Mouse (Mus musculus) lung, embryonic 16.5 days (tissue): ENCODE measurements around the gene Tm9sf3. TPM values are rescaled to one million over a fixed set of nuclear protein-coding genes. Genes with fewer than 3 reads are reported as not detected.

Experiments used
- ATAC-seq: fragments of 200-750 bp; cut with Nextera tagmentation; 2 replicates; pipeline ENCODE4 v1.8.0; 2017; ENCODE audit warnings: low read depth, mild to moderate bottlenecking, moderate library complexity
- H3K27ac ChIP-seq: fragments of 300-500 bp; sonication (generic); 2 replicates; pipeline ENCODE4 v1.5.1; 2014; ENCODE audit warnings: mild to moderate bottlenecking, control low read depth, low read length
- H3K27me3 ChIP-seq: fragments of 300-500 bp; sonication (generic); 2 replicates; pipeline ENCODE4 v1.6.1; 2014; ENCODE audit warnings: low read depth, low read length, mixed read lengths; ENCODE audit not compliant: control insufficient read depth, insufficient read depth
- H3K36me3 ChIP-seq: fragments of 300-500 bp; sonication (generic); 2 replicates; pipeline ENCODE4 v1.6.1; 2014; ENCODE audit warnings: low read length; ENCODE audit not compliant: control insufficient read depth, insufficient read depth
- H3K4me1 ChIP-seq: fragments of 300-500 bp; sonication (generic); replicated peaks from 2 replicates; pipeline ENCODE4 v1.6.1; 2014; ENCODE audit warnings: low read length, mixed read lengths; ENCODE audit not compliant: control insufficient read depth, insufficient read depth
- H3K4me2 ChIP-seq: fragments of 300-500 bp; sonication (generic); 2 replicates; pipeline ENCODE4 v1.6.1; 2014; ENCODE audit warnings: low read depth, low read length, control low read depth
- H3K4me3 ChIP-seq: fragments of 300-500 bp; sonication (generic); 2 replicates; pipeline ENCODE4 v1.5.1; 2014; ENCODE audit warnings: mild to moderate bottlenecking, low read length, control low read depth
- H3K9ac ChIP-seq: fragments of 300-500 bp; sonication (generic); 2 replicates; pipeline ENCODE4 v1.6.1; 2014; ENCODE audit warnings: low read length, control low read depth
- H3K9me3 ChIP-seq: fragments of 300-500 bp; sonication (generic); 2 replicates; pipeline ENCODE4 v1.6.1; 2016; ENCODE audit warnings: low read length; ENCODE audit not compliant: control insufficient read depth
- WGBS: fragments of 180-500 bp; shearing (Covaris S2); extraction: QIAGEN DNeasy Blood & Tissue Kit; methylation state at CpG from one replicate; pipeline ENCODE4 v1.1.7; 2014; 5-methylcytosine and 5-hydroxymethylcytosine counted together
- polyA plus RNA-seq: library from polyadenylated mRNA; unstranded; fragments of >200 nt; fragmentation: Nextera tagmentation; extraction: Ambion mirVana; gene quantifications from 2 replicates; pipeline ENCODE4 v1.2.1, GENCODE M21; 2015

The Tm9sf3 gene
- polyA plus RNA-seq, 1 experiment from 2014 or later = 135 TPM

- 22% methylated on average over 4 of the region's 4 CpGs for WGBS
- no peaks in the 10 kb centered on the region; the same call in 1 of the 2 replicates for H3K4me1 ChIP-seq
- no peak overlapping the region for H3K4me3 ChIP-seq
- H3K9ac ChIP-seq = no peak overlapping the region
- ATAC-seq = peak; percentile 56; the same call in 1 of the 2 replicates
- peaks cover 8% of the 10 kb centered on the region; the same call in 1 of the 2 replicates for H3K36me3 ChIP-seq
- H3K9me3 ChIP-seq = no peaks in the 10 kb centered on the region
- H3K27ac ChIP-seq = 0 out of 2 replicates have a peak overlapping the region, but pooled peaks have one; percentile 28
- H3K4me2 ChIP-seq = no peak overlapping the region
- H3K27me3 ChIP-seq = no peaks in the 10 kb centered on the region
Measured at GRCm38 (mm10) chr19:41248968-41249367, 14.8 kb downstream of the Tm9sf3 start.

GRCm38 (mm10) chr19:41248271-41248670 is 15.5 kb downstream of the Tm9sf3 start:
- peaks cover 10% of the 10 kb centered on the region for H3K36me3 ChIP-seq
- no peak for ATAC-seq
- no peaks in the 10 kb centered on the region for H3K27me3 ChIP-seq
- no peaks in the 10 kb centered on the region for H3K9me3 ChIP-seq
- WGBS = 92% methylated on average over 3 of the region's 3 CpGs
- no peak overlapping the region for H3K4me2 ChIP-seq
- no peak overlapping the region for H3K27ac ChIP-seq
- H3K9ac ChIP-seq = no peak overlapping the region
- no peak overlapping the region for H3K4me3 ChIP-seq
- no peaks in the 10 kb centered on the region; the same call in 1 of the 2 replicates for H3K4me1 ChIP-seq

- Histone ChIP-seq H3K4me2 (no peak overlapping the region), H3K27me3 (no peaks in the 10 kb centered on the region), H3K36me3 (peaks cover 16% of the 10 kb centered on the region), H3K27ac (no peak overlapping the region), H3K9ac (no peak overlapping the region), H3K4me3 (no peak overlapping the region), H3K4me1 (no peaks in the 10 kb centered on the region; the same call in 1 of the 2 replicates), H3K9me3 (no peaks in the 10 kb centered on the region)
- no peak for ATAC-seq
- 79% methylated on average over 4 of the region's 4 CpGs for WGBS
Measured at GRCm38 (mm10) chr19:41246271-41246670, 17.5 kb downstream of the Tm9sf3 start.

- no peak overlapping the region for H3K9ac ChIP-seq
- no peak for ATAC-seq
- no peak overlapping the region for H3K27ac ChIP-seq
- H3K4me2 ChIP-seq = no peak overlapping the region
- H3K4me3 ChIP-seq = no peak overlapping the region
- H3K27me3 ChIP-seq = no peaks in the 10 kb centered on the region
- 61% methylated on average over 6 of the region's 6 CpGs for WGBS
- H3K4me1 ChIP-seq = no peaks in the 10 kb centered on the region
- no peaks in the 10 kb centered on the region for H3K9me3 ChIP-seq
- H3K36me3 ChIP-seq = peaks cover 24% of the 10 kb centered on the region
Measured at GRCm38 (mm10) chr19:41244581-41244980, 19.2 kb downstream of the Tm9sf3 start.

GRCm38 (mm10) chr19:41241997-41242396 is 21.8 kb downstream of the Tm9sf3 start:
- Histone ChIP-seq H3K4me2 (no peak overlapping the region), H3K27me3 (no peaks in the 10 kb centered on the region), H3K36me3 (peaks cover 29% of the 10 kb centered on the region), H3K4me3 (no peak overlapping the region), H3K27ac (no peak overlapping the region), H3K4me1 (no peaks in the 10 kb centered on the region), H3K9ac (no peak overlapping the region), H3K9me3 (no peaks in the 10 kb centered on the region)
- WGBS = 87% methylated on average over 5 of the region's 5 CpGs
- ATAC-seq = no peak

- Histone ChIP-seq H3K4me2 (no peak overlapping the region), H3K27me3 (no peaks in the 10 kb centered on the region), H3K9me3 (no peaks in the 10 kb centered on the region), H3K36me3 (peaks cover 39% of the 10 kb centered on the region), H3K4me3 (no peak overlapping the region), H3K4me1 (no peaks in the 10 kb centered on the region), H3K9ac (no peak overlapping the region), H3K27ac (no peak overlapping the region)
- no peak for ATAC-seq
- WGBS = 88% methylated on average over 4 of the region's 4 CpGs
Measured at GRCm38 (mm10) chr19:41233698-41234097, 30.1 kb downstream of the Tm9sf3 start.

- Histone ChIP-seq H3K9ac (no peak overlapping the region), H3K27ac (no peak overlapping the region), H3K4me1 (peaks cover 18% of the 10 kb centered on the region), H3K4me3 (no peak overlapping the region), H3K36me3 (no peaks in the 10 kb centered on the region; the same call in 1 of the 2 replicates), H3K4me2 (no peak overlapping the region), H3K9me3 (no peaks in the 10 kb centered on the region), H3K27me3 (peaks cover 32% of the 10 kb centered on the region)
- ATAC-seq = no peak
- 18% methylated on average over 7 of the region's 7 CpGs for WGBS
Measured at GRCm38 (mm10) chr19:41208326-41208725, 55.5 kb downstream of the Tm9sf3 start.

- ATAC-seq = peak; percentile 98
- peak within 1 kb of the TSS; percentile 40 for H3K9ac ChIP-seq
- H3K4me3 ChIP-seq = peak within 1 kb of the TSS; percentile 44
- WGBS = under 1% methylated on average over 32 of the region's 32 CpGs
- peaks cover 32% of the 10 kb centered on the region for H3K27me3 ChIP-seq
- peaks cover 18% of the 10 kb centered on the region for H3K4me1 ChIP-seq
- H3K27ac ChIP-seq = no peak within 1 kb of the TSS
- H3K4me2 ChIP-seq = peak within 1 kb of the TSS; percentile 82
- H3K9me3 ChIP-seq = no peaks in the 10 kb centered on the region
- H3K36me3 ChIP-seq = no peaks in the 10 kb centered on the region
Measured at GRCm38 (mm10) chr19:41206811-41207344, 56.9 kb downstream of the Tm9sf3 start, which contains the start of gene Tll2. Gene Tll2 (minus strand): TSS chr19:41206835.

GRCm38 (mm10) chr19:41206041-41206810 is 57.6 kb downstream of the Tm9sf3 start:
- 1% methylated on average over 45 of the region's 46 CpGs for WGBS
- Histone ChIP-seq H3K9me3 (no peaks in the 10 kb centered on the region), H3K27me3 (peaks cover 32% of the 10 kb centered on the region), H3K36me3 (no peaks in the 10 kb centered on the region), H3K4me2 (peak overlapping the region; percentile 82), H3K4me1 (peaks cover 18% of the 10 kb centered on the region), H3K9ac (peak overlapping the region; percentile 40), H3K4me3 (peak overlapping the region; percentile 44), H3K27ac (no peak overlapping the region)
- ATAC-seq = peak; percentile 16; the same call in 1 of the 2 replicates
